Comparison of ENCODE assay signal across 7 mouse cellular contexts in the genomic region with DNA sequence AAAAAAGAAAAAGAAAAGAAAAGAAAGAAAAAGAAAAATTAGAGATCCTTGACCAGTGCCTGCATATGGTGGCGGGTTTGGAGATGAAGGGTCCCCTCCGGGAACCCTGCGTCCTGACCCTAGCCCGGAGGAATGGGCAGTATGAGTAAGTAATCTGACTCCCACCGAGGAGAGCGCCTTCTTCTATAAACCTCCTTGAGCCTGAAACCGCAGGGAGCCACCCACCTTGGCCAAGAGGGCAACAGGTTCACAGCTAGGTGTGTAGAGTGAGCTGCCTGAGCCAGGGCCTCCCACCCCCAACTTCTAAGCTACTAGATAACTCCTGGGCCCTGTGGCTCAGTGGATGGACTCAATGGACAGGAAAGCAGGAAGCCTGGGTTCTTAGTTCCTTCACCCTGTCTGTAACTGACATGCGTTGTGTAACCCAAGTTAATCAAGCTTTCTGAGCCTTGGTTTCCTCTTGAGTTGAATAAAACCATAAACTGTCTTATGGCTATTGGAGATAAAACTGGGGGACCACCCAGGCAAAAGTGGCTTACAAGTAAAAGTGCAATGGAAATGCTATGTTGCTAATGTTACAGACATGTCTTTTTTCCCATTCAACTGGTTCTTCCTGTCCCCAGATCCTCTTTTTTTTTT. TPM values are rescaled to one million over a fixed set of nuclear protein-coding genes. Genes with fewer than 3 reads are reported as not detected.
A peak's percentile ranks its signal among the peaks of the same experiment; 100 is the strongest.
DNase-seq lines count a peak whose midpoint lies in the region; ATAC-seq and TF ChIP-seq lines count a peak whose summit lies in the region.

No protein-coding gene starts in this region.

- no peak overlapping the region for H3K27ac ChIP-seq in ES-Bruce4 (ENCODE audit: insufficient read depth, low read length)
- no peak overlapping the region for H3K27ac ChIP-seq in hindbrain, embryonic 12.5 days
- H3K27ac ChIP-seq in liver, adult 2 months (replicated peaks; ENCODE audit: insufficient read depth, low read depth, low read length): no peak overlapping the region
- peak overlapping the region; percentile 85; the same call in 1 of the 2 replicates for H3K27ac ChIP-seq in midbrain, embryonic 16.5 days (ENCODE audit: low read length)

- no peaks in the 10 kb centered on the region for H3K36me3 ChIP-seq in ES-Bruce4 (ENCODE audit: control insufficient read depth, insufficient read depth, low read length, poor library complexity, severe bottlenecking)
- H3K36me3 ChIP-seq in hindbrain, embryonic 12.5 days: no peaks in the 10 kb centered on the region
- H3K36me3 ChIP-seq in liver, adult 2 months (ENCODE audit: control insufficient read depth, insufficient read depth, low read length): no peaks in the 10 kb centered on the region; the same call in 1 of the 2 replicates
- H3K36me3 ChIP-seq in midbrain, embryonic 16.5 days (ENCODE audit: control insufficient read depth, insufficient read depth, low read length): no peaks in the 10 kb centered on the region

- TF ChIP-seq POLR2A in ES-Bruce4 (IDR thresholded peaks at IDR 0.05; ENCODE audit: insufficient read depth, low read length): no peak
- TF ChIP-seq POLR2A in liver, adult 2 months (IDR thresholded peaks at IDR 0.05; ENCODE audit: extremely low read depth, insufficient read depth, low read length): no peak

- no peaks in the 10 kb centered on the region for H3K79me2 ChIP-seq in liver, adult 2 months (ENCODE audit: control insufficient read depth, insufficient read depth, low read length)

- no peak for TF ChIP-seq CTCF in ES-Bruce4 (IDR thresholded peaks at IDR 0.05; ENCODE audit: low read depth, low read length)
- no peak for TF ChIP-seq CTCF in liver, adult 2 months (IDR thresholded peaks at IDR 0.05; ENCODE audit: low read depth, low read length)

- no peaks in the 10 kb centered on the region for H3K27me3 ChIP-seq in ES-Bruce4 (ENCODE audit: control insufficient read depth, insufficient read depth, low read length, poor library complexity, severe bottlenecking)
- no peaks in the 10 kb centered on the region for H3K27me3 ChIP-seq in hindbrain, embryonic 12.5 days
- no peaks in the 10 kb centered on the region for H3K27me3 ChIP-seq in liver, adult 2 months (ENCODE audit: control insufficient read depth, insufficient read depth, low read length)
- no peaks in the 10 kb centered on the region for H3K27me3 ChIP-seq in midbrain, embryonic 16.5 days (ENCODE audit: control insufficient read depth, insufficient read depth, low read depth, low read length)

- H3K4me3 ChIP-seq in ES-Bruce4 (ENCODE audit: low read depth, low read length): peak overlapping the region; percentile 93
- peak overlapping the region; percentile 59 for H3K4me3 ChIP-seq in hindbrain, embryonic 12.5 days
- peak overlapping the region; percentile 99 for H3K4me3 ChIP-seq in liver, adult 2 months (ENCODE audit: insufficient read depth, low read depth, low read length)
- peak overlapping the region; percentile 63 for H3K4me3 ChIP-seq in midbrain, embryonic 16.5 days (ENCODE audit: low read depth, low read length)

- DNase-seq in B cell, adult 2 months: peak; percentile 5
- DNase-seq in embryo, embryonic 9.5 days (ENCODE audit: extremely low spot score): peak; percentile 0
- DNase-seq in liver, adult 2 months (ENCODE audit: extremely low read depth, low read depth, low spot score): peak; percentile 8

- 28% methylated on average over 8 of the region's 8 CpGs for WGBS in hindbrain, embryonic 12.5 days
- 9% methylated on average over 8 of the region's 8 CpGs for WGBS in liver, adult 2 months
- WGBS in midbrain, embryonic 16.5 days: 24% methylated on average over 8 of the region's 8 CpGs

- H3K4me1 ChIP-seq in ES-Bruce4 (ENCODE audit: control insufficient read depth, insufficient read depth, low read length): no peaks in the 10 kb centered on the region
- H3K4me1 ChIP-seq in hindbrain, embryonic 12.5 days: peaks cover 6% of the 10 kb centered on the region; the same call in 1 of the 2 replicates
- H3K4me1 ChIP-seq in liver, adult 2 months (ENCODE audit: control insufficient read depth, insufficient read depth, low read length): no peaks in the 10 kb centered on the region
- 0 out of 2 replicates have a peak, but pooled peaks cover 8% of the 10 kb centered on the region for H3K4me1 ChIP-seq in midbrain, embryonic 16.5 days (ENCODE audit: control insufficient read depth, insufficient read depth, low read length)

- ATAC-seq in hindbrain, embryonic 12.5 days (ENCODE audit: low FRiP score): peak; percentile 47; the same call in 1 of the 2 replicates
- ATAC-seq in midbrain, embryonic 16.5 days: 0 out of 2 replicates have a peak, but pooled peaks have one; percentile 39
- no peak for ATAC-seq in monocyte, adult 5-6 weeks (replicated peaks; ENCODE audit: insufficient number of reproducible peaks, low FRiP score, low TSS enrichment, poor library complexity, severe bottlenecking)

- H3K4me2 ChIP-seq in hindbrain, embryonic 12.5 days (replicated peaks): peak overlapping the region; percentile 55
- peak overlapping the region; percentile 63 for H3K4me2 ChIP-seq in midbrain, embryonic 16.5 days (ENCODE audit: low read length)

- H3K9ac ChIP-seq in ES-Bruce4 (ENCODE audit: low read depth, poor library complexity, severe bottlenecking): peak overlapping the region; percentile 98
- peak overlapping the region; percentile 85 for H3K9ac ChIP-seq in hindbrain, embryonic 12.5 days
- 0 out of 2 replicates have a peak overlapping the region, but pooled peaks have one; percentile 21 for H3K9ac ChIP-seq in liver, adult 2 months (ENCODE audit: low read depth, low read length)
- H3K9ac ChIP-seq in midbrain, embryonic 16.5 days (ENCODE audit: low read depth, low read length): peak overlapping the region; percentile 84

- no peak for TF ChIP-seq EP300 in ES-Bruce4 (IDR thresholded peaks at IDR 0.05; ENCODE audit: insufficient read depth, low read depth, low read length)

- H3K9me3 ChIP-seq in ES-Bruce4 (replicated peaks; ENCODE audit: control insufficient read depth, insufficient read depth, low read length, poor library complexity, severe bottlenecking): no peaks in the 10 kb centered on the region
- no peaks in the 10 kb centered on the region for H3K9me3 ChIP-seq in hindbrain, embryonic 12.5 days (replicated peaks)
- no peaks in the 10 kb centered on the region for H3K9me3 ChIP-seq in midbrain, embryonic 16.5 days (replicated peaks; ENCODE audit: control insufficient read depth, low read length, poor library complexity, severe bottlenecking)

RNA-seq across cellular contexts. Expression of a gene that starts 0.8 kb away (rescaled TPM):
- 43.7 and 45.1 TPM in 2 replicates for polyA plus RNA-seq in ES-Bruce4 (2011; ENCODE audit: insufficient read depth, insufficient read length, low read depth, missing spikeins)
- 27.0 and 28.4 TPM in 2 replicates for polyA plus RNA-seq in hindbrain, embryonic 12.5 days (2016; fragmentation: Nextera tagmentation; extraction: Ambion mirVana)
- total RNA-seq in liver, adult 2 months (2014; rRNA removed): 3.7 and 4.5 TPM in 2 replicates
- polyA plus RNA-seq in liver, adult 2 months (2012; rRNA removed): 2.1 and 2.6 TPM in 2 replicates
- polyA plus RNA-seq in midbrain, embryonic 16.5 days (2015; fragmentation: Nextera tagmentation; extraction: Ambion mirVana): 35.3 and 36.5 TPM in 2 replicates
- total RNA-seq in monocyte, adult 5-6 weeks (2017): 6.5 to 13.6 TPM (median 6.7 TPM) in 3 replicates

RNA-seq across cellular contexts. Expression of a gene that starts 20.2 kb away (rescaled TPM):
- 8.3 and 11.0 TPM in 2 replicates for polyA plus RNA-seq in ES-Bruce4 (2011; ENCODE audit: insufficient read depth, insufficient read length, low read depth, missing spikeins)
- 40.6 and 47.1 TPM in 2 replicates for polyA plus RNA-seq in hindbrain, embryonic 12.5 days (2016; fragmentation: Nextera tagmentation; extraction: Ambion mirVana)
- total RNA-seq in liver, adult 2 months (2014; rRNA removed): 0.13 and 0.18 TPM in 2 replicates
- polyA plus RNA-seq in liver, adult 2 months (2012; rRNA removed): 0.04 TPM in 1 of 2 replicates, not detected in the other
- polyA plus RNA-seq in midbrain, embryonic 16.5 days (2015; fragmentation: Nextera tagmentation; extraction: Ambion mirVana): 39.5 and 44.5 TPM in 2 replicates
- total RNA-seq in monocyte, adult 5-6 weeks (2017): not detected in 3 replicates

Comparison
In these comparisons a context has a peak if more than half of its experiments do, and no peak if none do; other contexts are left out.
1. H3K9ac ChIP-seq: peak in every context shown above with its lines; median percentile 98 in ES-Bruce4; 85 in hindbrain, embryonic 12.5 days; 84 in midbrain, embryonic 16.5 days; 21 in liver, adult 2 months.